Mouse (Mus musculus): Measurements from ENCODE around the gene Gm49711.

- TF ChIP-seq TAL1 (IDR thresholded peaks at IDR 0.05; ENCODE audit: low read length) (no peak), GATA1 (IDR thresholded peaks at IDR 0.05; ENCODE audit: low read length) (0 out of 2 replicates have a peak, but pooled peaks have one; percentile 17)
Observed at GRCm38 (mm10) chr16:92105631-92106030, 47.5 kb downstream of the Gm49711 start.

All from erythroblast, embryonic 14.5 days (primary cell).